Mouse (Mus musculus) bone marrow macrophage, adult 2 months (primary cell): ENCODE measurements around the gene Gm20671.

Experiments used
- CTCF ChIP-seq: IDR thresholded peaks from 2 replicates; pipeline ENCODE4 v1.5.1; 2012; ENCODE audit warnings: low read depth, mild to moderate bottlenecking, low read length, moderate library complexity
- POLR2A ChIP-seq: IDR thresholded peaks from 2 replicates; pipeline ENCODE4 v1.6.1; 2012; ENCODE audit warnings: mild to moderate bottlenecking, low read depth, low read length, borderline replicate concordance

GRCm38 (mm10) chr5:32756141-32756540 lies 70.8 kb downstream of the Gm20671 start:
- TF ChIP-seq CTCF = no peak
- TF ChIP-seq POLR2A = no peak
